Mouse (Mus musculus) olfactory bulb, adult 2 months (tissue): ENCODE results near the gene D930048N14Rik. TPM values are rescaled to one million over a fixed set of nuclear protein-coding genes. Genes with fewer than 3 reads are reported as not detected.

Experiments used
- H3K27ac ChIP-seq: fragments of 200-500 bp; 2 replicates; pipeline ENCODE4 v1.5.1; 2012; ENCODE audit warnings: low read depth, low read length; ENCODE audit not compliant: insufficient read depth
- H3K4me1 ChIP-seq: fragments of 200-500 bp; 2 replicates; pipeline ENCODE4 v1.6.1; 2012; ENCODE audit warnings: low read length; ENCODE audit not compliant: control insufficient read depth, insufficient read depth
- H3K4me3 ChIP-seq: fragments of 200-500 bp; 2 replicates; pipeline ENCODE4 v1.5.1; 2012; ENCODE audit warnings: mild to moderate bottlenecking, low read depth, low read length, moderate library complexity; ENCODE audit not compliant: insufficient read depth
- CTCF ChIP-seq: fragments of 200-500 bp; IDR thresholded peaks from 2 replicates; pipeline ENCODE4 v1.5.1; 2012; ENCODE audit warnings: low read depth, mild to moderate bottlenecking, low read length, moderate library complexity; ENCODE audit not compliant: insufficient read depth
- POLR2A ChIP-seq: fragments of 200-500 bp; IDR thresholded peaks from 2 replicates; pipeline ENCODE4 v1.6.1; 2012; ENCODE audit warnings: mild to moderate bottlenecking, low read depth, low read length, moderate library complexity; ENCODE audit not compliant: insufficient read depth
- WGBS: fragments of 180-500 bp; shearing (Covaris S2); methylation state at CpG from one replicate; pipeline ENCODE4 v1.1.7; 2018; 5-methylcytosine and 5-hydroxymethylcytosine counted together
- polyA plus RNA-seq: library from polyadenylated mRNA; stranded (reverse); fragments of >200 nt; gene quantifications from 2 replicates; pipeline ENCODE4 v1.2.4, GENCODE M21; 2012; ENCODE audit warnings: low replicate concordance; ENCODE audit not compliant: missing spikeins, insufficient read depth, insufficient read length

D930048N14Rik gene
- polyA plus RNA-seq, 1 experiment = not detected

- WGBS = under 1% methylated on average over 61 of the region's 61 CpGs
- TF ChIP-seq POLR2A (peak; percentile 35; the same call in 1 of the 2 replicates), CTCF (no peak)
- Histone ChIP-seq H3K4me3 (peak within 1 kb of the TSS; percentile 65), H3K4me1 (peaks cover 5% of the 10 kb centered on the region), H3K27ac (peak within 1 kb of the TSS; percentile 81)
Observed at GRCm38 (mm10) chr11:51635525-51636322, 15.0 kb upstream of the D930048N14Rik start, which contains the start of gene Rmnd5b. Gene Rmnd5b (minus strand): TSS chr11:51635896.

GRCm38 (mm10) chr11:51636323-51636684, 14.4 kb upstream of the D930048N14Rik start:
- WGBS = 2% methylated on average over 6 of the region's 6 CpGs
- peaks cover 5% of the 10 kb centered on the region for H3K4me1 ChIP-seq
- H3K27ac ChIP-seq = peak overlapping the region; percentile 81
- TF ChIP-seq CTCF = no peak
- no peak for TF ChIP-seq POLR2A
- peak overlapping the region; percentile 65 for H3K4me3 ChIP-seq

- H3K4me1 ChIP-seq = peaks cover 11% of the 10 kb centered on the region
- WGBS = 6% methylated on average over 17 of the region's 17 CpGs
- TF ChIP-seq CTCF = no peak
- TF ChIP-seq POLR2A = no peak
- H3K27ac ChIP-seq = no peak overlapping the region; the same call in 1 of the 2 replicates
- H3K4me3 ChIP-seq = no peak overlapping the region
Observed at GRCm38 (mm10) chr11:51637971-51638414, 12.8 kb upstream of the D930048N14Rik start.

- WGBS = 74% methylated on average over 5 of the region's 5 CpGs
- TF ChIP-seq CTCF (no peak), POLR2A (no peak)
- Histone ChIP-seq H3K4me3 (no peak overlapping the region), H3K27ac (no peak overlapping the region), H3K4me1 (peaks cover 16% of the 10 kb centered on the region)
Observed at GRCm38 (mm10) chr11:51638497-51638896, 12.3 kb upstream of the D930048N14Rik start.

- Histone ChIP-seq H3K4me1 (peaks cover 25% of the 10 kb centered on the region), H3K4me3 (no peak overlapping the region), H3K27ac (no peak overlapping the region)
- WGBS = 64% methylated on average over 7 of the region's 7 CpGs
- no peak for TF ChIP-seq POLR2A
- no peak for TF ChIP-seq CTCF
Observed at GRCm38 (mm10) chr11:51640748-51641147, 10.0 kb upstream of the D930048N14Rik start.

- Histone ChIP-seq H3K4me1 (peaks cover 29% of the 10 kb centered on the region), H3K4me3 (no peak overlapping the region), H3K27ac (no peak overlapping the region)
- 83% methylated on average over 9 of the region's 9 CpGs for WGBS
- TF ChIP-seq POLR2A (no peak), CTCF (no peak)
Observed at GRCm38 (mm10) chr11:51643202-51643601, 7.6 kb upstream of the D930048N14Rik start.

- Histone ChIP-seq H3K27ac (no peak overlapping the region), H3K4me1 (peaks cover 32% of the 10 kb centered on the region), H3K4me3 (peak overlapping the region; percentile 1)
- TF ChIP-seq POLR2A (no peak), CTCF (no peak)
- 46% methylated on average over 15 of the region's 15 CpGs for WGBS
Observed at GRCm38 (mm10) chr11:51643761-51644160, 7.0 kb upstream of the D930048N14Rik start.

- H3K27ac ChIP-seq = no peak overlapping the region
- WGBS = 78% methylated on average over 16 of the region's 16 CpGs
- H3K4me1 ChIP-seq = peaks cover 36% of the 10 kb centered on the region
- peak overlapping the region; percentile 1; the same call in 1 of the 2 replicates for H3K4me3 ChIP-seq
- no peak for TF ChIP-seq CTCF
Observed at GRCm38 (mm10) chr11:51644217-51644616, 6.5 kb upstream of the D930048N14Rik start.

- WGBS = 63% methylated on average over 13 of the region's 13 CpGs
- TF ChIP-seq CTCF = no peak
- Histone ChIP-seq H3K4me3 (no peak overlapping the region), H3K4me1 (peaks cover 45% of the 10 kb centered on the region), H3K27ac (no peak overlapping the region)
Observed at GRCm38 (mm10) chr11:51645293-51645692, 5.5 kb upstream of the D930048N14Rik start.

GRCm38 (mm10) chr11:51646245-51646644, 4.5 kb upstream of the D930048N14Rik start:
- TF ChIP-seq CTCF = no peak
- TF ChIP-seq POLR2A = no peak
- Histone ChIP-seq H3K4me3 (no peak overlapping the region), H3K27ac (no peak overlapping the region), H3K4me1 (peaks cover 53% of the 10 kb centered on the region)
- 82% methylated on average over 7 of the region's 7 CpGs for WGBS
